Mouse (Mus musculus) macrophage (primary cell): ENCODE measurements around the gene Bcl2. TPM values are rescaled to one million over a fixed set of nuclear protein-coding genes. Genes with fewer than 3 reads are reported as not detected.

ENCODE experiments used
- H3K27ac ChIP-seq: fragments of 350-480 bp; formaldehyde crosslinking; 2 replicates; pipeline ENCODE4 v1.9.0; 2021
- H3K36me3 ChIP-seq: fragments of 350-480 bp; formaldehyde crosslinking; 2 replicates; pipeline ENCODE4 v1.9.0; 2021; ENCODE audit errors: inconsistent target
- H3K4me3 ChIP-seq: fragments of 350-480 bp; formaldehyde crosslinking; 2 replicates; pipeline ENCODE4 v1.9.0; 2021; ENCODE audit errors: inconsistent target
- H3K79me2 ChIP-seq: fragments of 350-480 bp; formaldehyde crosslinking; 2 replicates; pipeline ENCODE4 v1.9.0; 2021; ENCODE audit errors: inconsistent target
- WGBS: methylation state at CpG from one replicate; pipeline ENCODE4 v1.1.7; 2026; ENCODE audit warnings: inconsistent platforms; ENCODE audit not compliant: missing documents; 5-methylcytosine and 5-hydroxymethylcytosine counted together
- polyA plus RNA-seq: library from polyadenylated mRNA; stranded (reverse); fragments of 250-400 nt; gene quantifications from 3 replicates; pipeline ENCODE4 v1.2.4, GENCODE M21; 2018; ENCODE audit warnings: inconsistent platforms

The Bcl2 gene
- polyA plus RNA-seq, 1 experiment from 2014 or later = 3.0 TPM

- 83% methylated on average over 1 of the region's 1 CpGs for WGBS
- H3K79me2 ChIP-seq = no peaks in the 10 kb centered on the region
- H3K4me3 ChIP-seq = no peak overlapping the region
- H3K27ac ChIP-seq = no peak overlapping the region
- H3K36me3 ChIP-seq = no peaks in the 10 kb centered on the region
Measured at GRCm38 (mm10) chr1:106664978-106665377, 49.1 kb downstream of the Bcl2 start.

DNA sequence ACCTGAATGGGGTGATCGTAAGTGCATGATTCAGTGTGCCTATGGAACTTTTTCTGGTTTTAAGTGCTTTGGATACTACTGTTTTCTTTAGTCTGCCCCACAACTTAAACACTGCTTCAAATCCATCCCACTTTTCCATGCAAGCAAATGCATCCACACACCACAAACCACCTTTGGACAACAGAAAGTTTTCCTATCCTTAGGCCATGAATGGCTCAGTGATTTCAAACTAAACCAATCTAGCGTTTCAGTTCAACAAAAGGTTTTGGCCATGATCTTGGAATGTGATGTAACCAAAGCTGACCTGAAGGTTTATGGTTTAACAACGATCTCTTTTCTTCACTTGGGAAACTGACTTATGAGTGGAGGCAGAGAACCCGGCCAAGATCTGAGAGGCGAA is 51.6 kb downstream of the Bcl2 start:
- no peak overlapping the region for H3K4me3 ChIP-seq
- H3K36me3 ChIP-seq = no peaks in the 10 kb centered on the region
- no peaks in the 10 kb centered on the region for H3K79me2 ChIP-seq
- H3K27ac ChIP-seq = no peak overlapping the region
- WGBS = 94% methylated on average over 5 of the region's 5 CpGs

GRCm38 (mm10) chr1:106658293-106658847 is 55.7 kb downstream of the Bcl2 start:
- H3K4me3 ChIP-seq = no peak overlapping the region
- H3K79me2 ChIP-seq = no peaks in the 10 kb centered on the region
- no peak overlapping the region for H3K27ac ChIP-seq
- WGBS = 92% methylated on average over 5 of the region's 5 CpGs
- H3K36me3 ChIP-seq = no peaks in the 10 kb centered on the region

GRCm38 (mm10) chr1:106656207-106656738 is 57.8 kb downstream of the Bcl2 start:
- Histone ChIP-seq H3K27ac (no peak overlapping the region), H3K36me3 (no peaks in the 10 kb centered on the region), H3K4me3 (no peak overlapping the region), H3K79me2 (no peaks in the 10 kb centered on the region)
- 91% methylated on average over 4 of the region's 5 CpGs for WGBS

DNA sequence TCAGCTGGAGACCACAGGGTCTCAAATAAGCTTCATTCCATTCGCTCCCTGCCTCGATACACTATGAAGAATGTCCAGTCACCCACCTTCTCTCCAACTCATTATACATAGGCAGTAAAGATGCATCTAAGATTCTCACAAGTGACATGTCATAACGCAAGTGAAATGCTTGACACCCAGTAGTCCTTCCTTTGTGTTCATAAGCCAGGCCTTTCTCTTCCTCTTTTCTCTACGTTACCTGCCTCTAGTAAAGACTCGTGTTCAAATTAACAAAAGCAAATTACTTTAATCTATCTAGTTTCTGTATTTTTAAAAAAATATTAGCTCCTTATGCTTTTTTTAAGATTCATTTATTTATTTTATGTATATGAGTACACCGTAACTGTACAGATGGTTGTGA is 59.8 kb downstream of the Bcl2 start:
- Histone ChIP-seq H3K36me3 (no peaks in the 10 kb centered on the region), H3K79me2 (no peaks in the 10 kb centered on the region), H3K27ac (no peak overlapping the region), H3K4me3 (no peak overlapping the region)
- WGBS = 76% methylated on average over 6 of the region's 6 CpGs

DNA sequence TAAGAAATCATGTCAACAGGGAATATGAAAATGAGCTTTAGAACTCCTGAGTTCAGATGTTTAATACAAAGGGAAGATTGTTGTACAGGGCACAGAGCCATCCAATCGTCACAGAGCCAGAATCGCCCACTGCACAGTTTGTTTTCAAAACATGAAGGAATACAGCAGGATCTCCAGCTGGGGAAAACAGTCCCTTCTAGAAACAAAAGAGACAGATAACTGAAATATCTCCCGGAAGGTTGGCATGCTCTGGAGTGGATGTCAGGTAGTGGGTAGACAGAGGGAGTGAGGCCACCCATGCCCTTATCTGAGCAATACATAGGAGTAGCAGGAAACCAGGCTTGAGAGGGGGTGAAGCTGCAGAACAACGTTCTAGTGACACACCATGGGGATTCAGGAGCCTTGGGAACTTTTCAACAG is 60.6 kb downstream of the Bcl2 start:
- no peaks in the 10 kb centered on the region for H3K79me2 ChIP-seq
- H3K27ac ChIP-seq = no peak overlapping the region
- H3K4me3 ChIP-seq = no peak overlapping the region
- no peaks in the 10 kb centered on the region for H3K36me3 ChIP-seq
- WGBS = 62% methylated on average over 4 of the region's 4 CpGs

DNA sequence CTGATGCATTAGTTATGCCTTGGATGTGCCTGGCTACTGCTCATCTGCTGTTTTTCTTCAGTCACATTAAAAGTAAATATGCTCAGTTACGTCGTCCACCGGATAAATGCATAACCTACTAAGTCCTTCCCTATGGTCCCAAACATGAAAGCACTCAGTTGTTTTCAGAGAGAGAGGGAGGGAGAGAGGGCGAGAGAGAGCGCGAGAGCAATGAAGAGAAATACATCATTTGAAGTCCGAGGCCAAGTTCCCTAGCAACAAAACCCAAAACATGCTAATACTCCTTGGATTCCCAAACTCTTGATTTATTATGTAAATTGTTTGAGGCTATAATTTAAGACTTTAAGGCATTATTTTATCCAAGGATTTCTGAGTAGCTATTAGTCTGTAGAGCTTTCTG is 62.9 kb downstream of the Bcl2 start:
- no peak overlapping the region for H3K27ac ChIP-seq
- no peaks in the 10 kb centered on the region for H3K36me3 ChIP-seq
- 93% methylated on average over 7 of the region's 7 CpGs for WGBS
- no peaks in the 10 kb centered on the region for H3K79me2 ChIP-seq
- H3K4me3 ChIP-seq = no peak overlapping the region

DNA sequence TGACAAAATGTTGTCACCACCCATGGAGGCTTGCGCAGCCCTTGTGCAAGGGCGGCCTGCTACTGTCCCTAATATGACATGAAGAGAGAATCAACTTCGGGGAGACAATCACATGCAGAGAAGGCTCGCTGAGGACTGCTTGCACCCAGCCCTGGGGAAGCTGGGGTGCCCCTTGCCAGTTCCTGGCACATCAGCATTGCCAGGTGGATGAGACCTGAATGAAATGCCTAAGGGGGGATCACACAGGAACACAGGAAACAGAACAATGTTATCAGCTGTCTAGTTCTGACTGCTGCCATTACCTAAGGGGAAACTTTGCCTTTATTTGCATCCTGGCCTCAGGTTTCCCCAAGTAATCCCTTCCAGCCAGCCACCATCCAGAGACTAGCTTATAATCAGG is 63.6 kb downstream of the Bcl2 start:
- 93% methylated on average over 4 of the region's 4 CpGs for WGBS
- Histone ChIP-seq H3K36me3 (no peaks in the 10 kb centered on the region), H3K79me2 (no peaks in the 10 kb centered on the region), H3K27ac (no peak overlapping the region), H3K4me3 (no peak overlapping the region)

DNA sequence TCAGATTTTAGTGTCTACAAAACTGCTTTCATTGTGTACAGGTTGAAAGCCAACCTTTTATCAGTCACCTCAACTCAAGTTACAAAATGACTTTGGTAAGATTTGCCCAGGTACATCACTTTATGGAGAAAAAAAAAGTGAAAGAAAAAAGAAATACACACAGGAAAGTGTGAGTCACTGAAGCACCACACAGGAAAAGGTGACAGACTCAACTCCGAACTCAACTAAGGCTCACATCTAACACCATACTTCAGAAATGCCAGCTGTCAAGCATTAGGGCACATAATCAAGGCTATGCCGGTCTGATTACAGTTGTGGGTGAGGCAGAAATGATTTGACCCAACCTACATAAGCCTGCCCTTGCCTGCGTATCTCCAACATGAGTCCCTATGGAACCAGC is 66.7 kb downstream of the Bcl2 start:
- no peak overlapping the region for H3K27ac ChIP-seq
- H3K36me3 ChIP-seq = no peaks in the 10 kb centered on the region
- H3K4me3 ChIP-seq = no peak overlapping the region
- no peaks in the 10 kb centered on the region for H3K79me2 ChIP-seq
- WGBS = 77% methylated on average over 3 of the region's 3 CpGs

DNA sequence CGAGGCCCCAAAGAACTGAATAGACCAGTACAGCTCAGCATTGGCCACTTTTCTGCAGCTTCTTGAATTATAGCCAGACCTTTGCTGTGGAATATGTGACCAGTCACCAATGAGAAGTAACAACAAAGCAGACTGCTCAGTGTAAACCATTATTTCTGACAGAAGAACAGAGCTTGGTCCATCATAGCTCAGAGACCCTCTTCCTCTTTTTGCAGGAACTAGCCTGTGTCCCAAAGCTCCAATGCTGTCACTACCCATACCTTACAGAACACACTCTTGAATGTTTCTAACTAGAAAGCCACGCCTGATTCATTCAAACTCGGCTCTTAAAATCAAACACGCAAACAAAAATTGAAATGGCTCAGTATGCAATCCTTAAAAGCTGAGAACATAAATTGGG is 69.5 kb downstream of the Bcl2 start:
- H3K27ac ChIP-seq = no peak overlapping the region
- WGBS = 71% methylated on average over 4 of the region's 4 CpGs
- no peak overlapping the region for H3K4me3 ChIP-seq
- H3K79me2 ChIP-seq = no peaks in the 10 kb centered on the region
- H3K36me3 ChIP-seq = no peaks in the 10 kb centered on the region

- Histone ChIP-seq H3K36me3 (no peaks in the 10 kb centered on the region), H3K4me3 (no peak overlapping the region), H3K27ac (no peak overlapping the region), H3K79me2 (no peaks in the 10 kb centered on the region)
- WGBS = 78% methylated on average over 3 of the region's 3 CpGs
Measured at GRCm38 (mm10) chr1:106643527-106643926, 70.5 kb downstream of the Bcl2 start.

DNA sequence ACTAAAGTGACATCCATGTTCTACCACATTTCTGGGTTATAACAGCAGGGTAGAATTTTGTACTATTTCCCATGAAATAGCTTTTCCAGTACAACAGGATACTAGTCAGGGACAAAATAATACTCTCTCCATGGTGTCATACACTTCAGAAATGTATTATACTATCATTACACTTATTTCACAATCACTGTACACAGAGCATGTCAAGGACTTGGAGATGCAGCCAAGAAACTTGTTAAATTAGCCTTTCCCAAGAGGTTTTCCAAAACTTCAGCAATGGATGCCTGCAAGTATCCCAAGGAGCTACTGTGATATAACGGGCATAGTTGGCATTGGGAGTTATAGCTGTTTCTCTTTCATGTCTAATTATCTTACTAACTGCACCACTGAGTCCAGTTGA is 73.5 kb downstream of the Bcl2 start:
- 92% methylated on average over 1 of the region's 1 CpGs for WGBS
- Histone ChIP-seq H3K79me2 (no peaks in the 10 kb centered on the region), H3K27ac (no peak overlapping the region), H3K36me3 (no peaks in the 10 kb centered on the region), H3K4me3 (no peak overlapping the region)

- Histone ChIP-seq H3K36me3 (no peaks in the 10 kb centered on the region), H3K79me2 (no peaks in the 10 kb centered on the region), H3K4me3 (no peak overlapping the region), H3K27ac (no peak overlapping the region)
- 97% methylated on average over 11 of the region's 11 CpGs for WGBS
Measured at GRCm38 (mm10) chr1:106637705-106638104, 76.4 kb downstream of the Bcl2 start.

GRCm38 (mm10) chr1:106636714-106637113 is 77.4 kb downstream of the Bcl2 start:
- 92% methylated on average over 2 of the region's 2 CpGs for WGBS
- no peaks in the 10 kb centered on the region for H3K79me2 ChIP-seq
- H3K4me3 ChIP-seq = no peak overlapping the region
- H3K27ac ChIP-seq = no peak overlapping the region
- no peaks in the 10 kb centered on the region for H3K36me3 ChIP-seq

- Histone ChIP-seq H3K27ac (no peak overlapping the region), H3K79me2 (no peaks in the 10 kb centered on the region), H3K4me3 (no peak overlapping the region), H3K36me3 (no peaks in the 10 kb centered on the region)
- 95% methylated on average over 3 of the region's 3 CpGs for WGBS
Measured at GRCm38 (mm10) chr1:106633207-106633606, 80.9 kb downstream of the Bcl2 start.

DNA sequence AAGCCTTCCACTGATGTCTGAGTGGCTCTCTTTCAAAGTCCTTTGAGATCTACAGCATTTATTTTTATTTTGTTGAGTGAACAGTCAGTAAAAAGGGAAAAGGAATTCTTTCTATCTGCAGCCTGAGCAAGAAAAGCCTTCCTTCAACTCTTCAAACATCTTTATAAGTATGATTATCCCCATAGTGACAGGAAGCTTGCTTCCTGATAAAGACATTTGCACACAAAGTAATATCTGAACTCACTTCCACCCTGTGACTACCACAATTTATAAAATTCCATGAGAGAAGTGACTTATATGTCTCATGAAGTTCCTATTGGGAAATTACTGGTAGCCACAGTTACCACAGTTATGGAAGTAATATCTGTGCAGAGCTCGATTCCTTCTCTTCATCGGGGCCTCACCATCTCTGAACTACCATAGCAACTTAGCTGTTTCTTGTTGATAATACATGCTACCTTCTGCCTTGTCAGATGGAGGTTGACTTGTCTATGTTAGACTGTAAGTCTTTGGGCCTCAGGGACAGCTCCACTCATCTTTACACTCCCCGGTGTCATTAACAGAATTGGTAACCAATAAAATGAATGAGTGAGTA is 82.1 kb downstream of the Bcl2 start:
- H3K4me3 ChIP-seq = no peak overlapping the region
- H3K36me3 ChIP-seq = no peaks in the 10 kb centered on the region
- no peaks in the 10 kb centered on the region for H3K79me2 ChIP-seq
- no peak overlapping the region for H3K27ac ChIP-seq
- WGBS = 86% methylated on average over 3 of the region's 3 CpGs
